Mouse (Mus musculus): ENCODE results near the gene Polr3b.

GRCm38 (mm10) chr10:84755786-84756203 lies 133.7 kb downstream of the Polr3b start, which contains the start of gene Rfx4:
- TF ChIP-seq CTCF (IDR thresholded peaks at IDR 0.05; ENCODE audit: low read depth) (no peak), EP300 (IDR thresholded peaks at IDR 0.05; ENCODE audit: low read depth) (no peak)

Measured in liver, postnatal 0 days (tissue).